Mouse (Mus musculus): Measurements from ENCODE around the gene Rpap2. TPM values are rescaled to one million over a fixed set of nuclear protein-coding genes. Genes with fewer than 3 reads are reported as not detected.

Gene Rpap2
- polyA plus RNA-seq, 1 experiment from 2014 or later = 27.6 TPM

GRCm38 (mm10) chr5:107621327-107621726, 24.2 kb downstream of the Rpap2 start:
- H3K9me3 ChIP-seq (ENCODE audit: control insufficient read depth, low read length) = no peaks in the 10 kb centered on the region
- ATAC-seq (ENCODE audit: low FRiP score, low TSS enrichment) = no peak
- H3K4me1 ChIP-seq (ENCODE audit: control insufficient read depth, insufficient read depth, low read length) = no peaks in the 10 kb centered on the region
- H3K4me3 ChIP-seq (replicated peaks; ENCODE audit: low read depth, low read length) = no peak overlapping the region
- 98% methylated on average over 3 of the region's 3 CpGs for WGBS
- no peak for DNase-seq
- H3K27ac ChIP-seq (replicated peaks; ENCODE audit: low read depth, low read length) = no peak overlapping the region
- no peaks in the 10 kb centered on the region for H3K27me3 ChIP-seq (ENCODE audit: control insufficient read depth, insufficient read depth, low read length)
- peaks cover 51% of the 10 kb centered on the region for H3K36me3 ChIP-seq (ENCODE audit: control insufficient read depth, insufficient read depth, low read length)
- H3K9ac ChIP-seq (replicated peaks; ENCODE audit: low read length) = no peak overlapping the region
- H3K4me2 ChIP-seq (ENCODE audit: low read length) = no peak overlapping the region

GRCm38 (mm10) chr5:107633651-107634050, 36.5 kb downstream of the Rpap2 start:
- no peak overlapping the region for H3K4me2 ChIP-seq (ENCODE audit: low read length)
- H3K4me1 ChIP-seq (ENCODE audit: control insufficient read depth, insufficient read depth, low read length) = no peaks in the 10 kb centered on the region
- ATAC-seq (ENCODE audit: low FRiP score, low TSS enrichment) (no peak), DNase-seq (no peak)
- peaks cover 15% of the 10 kb centered on the region; the same call in 1 of the 2 replicates for H3K36me3 ChIP-seq (ENCODE audit: control insufficient read depth, insufficient read depth, low read length)
- H3K4me3 ChIP-seq (replicated peaks; ENCODE audit: low read depth, low read length) = no peak overlapping the region
- no peak overlapping the region for H3K27ac ChIP-seq (replicated peaks; ENCODE audit: low read depth, low read length)
- H3K27me3 ChIP-seq (ENCODE audit: control insufficient read depth, insufficient read depth, low read length) = no peaks in the 10 kb centered on the region
- H3K9ac ChIP-seq (replicated peaks; ENCODE audit: low read length) = no peak overlapping the region
- 82% methylated on average over 4 of the region's 4 CpGs for WGBS
- no peaks in the 10 kb centered on the region for H3K9me3 ChIP-seq (ENCODE audit: control insufficient read depth, low read length)

GRCm38 (mm10) chr5:107637106-107637505, 39.9 kb downstream of the Rpap2 start:
- peaks cover under 1% of the 10 kb centered on the region; the same call in 1 of the 2 replicates for H3K36me3 ChIP-seq (ENCODE audit: control insufficient read depth, insufficient read depth, low read length)
- ATAC-seq (ENCODE audit: low FRiP score, low TSS enrichment) (no peak), DNase-seq (no peak)
- H3K9ac ChIP-seq (replicated peaks; ENCODE audit: low read length) = no peak overlapping the region
- H3K27ac ChIP-seq (replicated peaks; ENCODE audit: low read depth, low read length) = no peak overlapping the region
- no peak overlapping the region for H3K4me2 ChIP-seq (ENCODE audit: low read length)
- H3K4me3 ChIP-seq (replicated peaks; ENCODE audit: low read depth, low read length) = no peak overlapping the region
- H3K9me3 ChIP-seq (ENCODE audit: control insufficient read depth, low read length) = no peaks in the 10 kb centered on the region
- no peaks in the 10 kb centered on the region for H3K27me3 ChIP-seq (ENCODE audit: control insufficient read depth, insufficient read depth, low read length)
- no peaks in the 10 kb centered on the region for H3K4me1 ChIP-seq (ENCODE audit: control insufficient read depth, insufficient read depth, low read length)
- 90% methylated on average over 1 of the region's 1 CpGs for WGBS

- Histone ChIP-seq H3K9me3 (ENCODE audit: control insufficient read depth, low read length) (no peaks in the 10 kb centered on the region), H3K27ac (replicated peaks; ENCODE audit: low read depth, low read length) (no peak overlapping the region), H3K36me3 (ENCODE audit: control insufficient read depth, insufficient read depth, low read length) (peaks cover 7% of the 10 kb centered on the region; the same call in 1 of the 2 replicates), H3K9ac (replicated peaks; ENCODE audit: low read length) (no peak overlapping the region), H3K4me1 (ENCODE audit: control insufficient read depth, insufficient read depth, low read length) (no peaks in the 10 kb centered on the region), H3K4me2 (ENCODE audit: low read length) (no peak overlapping the region), H3K4me3 (replicated peaks; ENCODE audit: low read depth, low read length) (no peak overlapping the region), H3K27me3 (ENCODE audit: control insufficient read depth, insufficient read depth, low read length) (no peaks in the 10 kb centered on the region)
- DNase-seq (no peak), ATAC-seq (ENCODE audit: low FRiP score, low TSS enrichment) (no peak)
- WGBS = 93% methylated on average over 8 of the region's 8 CpGs
Measured at GRCm38 (mm10) chr5:107638366-107638765, 41.2 kb downstream of the Rpap2 start.

GRCm38 (mm10) chr5:107644595-107644994, 47.4 kb downstream of the Rpap2 start:
- no peak overlapping the region for H3K27ac ChIP-seq (replicated peaks; ENCODE audit: low read depth, low read length)
- no peak for DNase-seq
- H3K4me1 ChIP-seq (ENCODE audit: control insufficient read depth, insufficient read depth, low read length) = no peaks in the 10 kb centered on the region
- H3K36me3 ChIP-seq (ENCODE audit: control insufficient read depth, insufficient read depth, low read length) = peaks cover 7% of the 10 kb centered on the region; the same call in 1 of the 2 replicates
- no peak for ATAC-seq (ENCODE audit: low FRiP score, low TSS enrichment)
- no peak overlapping the region for H3K4me3 ChIP-seq (replicated peaks; ENCODE audit: low read depth, low read length)
- 98% methylated on average over 2 of the region's 2 CpGs for WGBS
- H3K9me3 ChIP-seq (ENCODE audit: control insufficient read depth, low read length) = no peaks in the 10 kb centered on the region
- no peak overlapping the region for H3K9ac ChIP-seq (replicated peaks; ENCODE audit: low read length)
- no peak overlapping the region for H3K4me2 ChIP-seq (ENCODE audit: low read length)
- no peaks in the 10 kb centered on the region for H3K27me3 ChIP-seq (ENCODE audit: control insufficient read depth, insufficient read depth, low read length)

GRCm38 (mm10) chr5:107645935-107646334, 48.8 kb downstream of the Rpap2 start:
- Histone ChIP-seq H3K27me3 (ENCODE audit: control insufficient read depth, insufficient read depth, low read length) (no peaks in the 10 kb centered on the region), H3K4me3 (replicated peaks; ENCODE audit: low read depth, low read length) (no peak overlapping the region), H3K36me3 (ENCODE audit: control insufficient read depth, insufficient read depth, low read length) (peaks cover 7% of the 10 kb centered on the region; the same call in 1 of the 2 replicates), H3K27ac (replicated peaks; ENCODE audit: low read depth, low read length) (no peak overlapping the region), H3K4me1 (ENCODE audit: control insufficient read depth, insufficient read depth, low read length) (no peaks in the 10 kb centered on the region), H3K9me3 (ENCODE audit: control insufficient read depth, low read length) (no peaks in the 10 kb centered on the region), H3K9ac (replicated peaks; ENCODE audit: low read length) (no peak overlapping the region), H3K4me2 (ENCODE audit: low read length) (no peak overlapping the region)
- no peak for DNase-seq
- WGBS = 85% methylated on average over 2 of the region's 2 CpGs
- ATAC-seq (ENCODE audit: low FRiP score, low TSS enrichment) = no peak

GRCm38 (mm10) chr5:107647580-107647979, 50.4 kb downstream of the Rpap2 start:
- H3K4me1 ChIP-seq (ENCODE audit: control insufficient read depth, insufficient read depth, low read length) = no peaks in the 10 kb centered on the region
- H3K9me3 ChIP-seq (ENCODE audit: control insufficient read depth, low read length) = no peaks in the 10 kb centered on the region
- H3K27ac ChIP-seq (replicated peaks; ENCODE audit: low read depth, low read length) = no peak overlapping the region
- no peak overlapping the region for H3K9ac ChIP-seq (replicated peaks; ENCODE audit: low read length)
- H3K4me3 ChIP-seq (replicated peaks; ENCODE audit: low read depth, low read length) = no peak overlapping the region
- ATAC-seq (ENCODE audit: low FRiP score, low TSS enrichment) = no peak
- no peak overlapping the region for H3K4me2 ChIP-seq (ENCODE audit: low read length)
- peaks cover 2% of the 10 kb centered on the region; the same call in 1 of the 2 replicates for H3K36me3 ChIP-seq (ENCODE audit: control insufficient read depth, insufficient read depth, low read length)
- 43% methylated on average over 4 of the region's 4 CpGs for WGBS
- H3K27me3 ChIP-seq (ENCODE audit: control insufficient read depth, insufficient read depth, low read length) = no peaks in the 10 kb centered on the region
- DNase-seq = no peak

GRCm38 (mm10) chr5:107648552-107649125, 51.5 kb downstream of the Rpap2 start:
- no peak overlapping the region for H3K4me2 ChIP-seq (ENCODE audit: low read length)
- no peaks in the 10 kb centered on the region for H3K27me3 ChIP-seq (ENCODE audit: control insufficient read depth, insufficient read depth, low read length)
- DNase-seq (no peak), ATAC-seq (ENCODE audit: low FRiP score, low TSS enrichment) (no peak)
- no peak overlapping the region for H3K27ac ChIP-seq (replicated peaks; ENCODE audit: low read depth, low read length)
- no peaks in the 10 kb centered on the region for H3K9me3 ChIP-seq (ENCODE audit: control insufficient read depth, low read length)
- no peak overlapping the region for H3K9ac ChIP-seq (replicated peaks; ENCODE audit: low read length)
- H3K4me1 ChIP-seq (ENCODE audit: control insufficient read depth, insufficient read depth, low read length) = no peaks in the 10 kb centered on the region
- WGBS = 87% methylated on average over 5 of the region's 5 CpGs
- no peaks in the 10 kb centered on the region for H3K36me3 ChIP-seq (ENCODE audit: control insufficient read depth, insufficient read depth, low read length)
- H3K4me3 ChIP-seq (replicated peaks; ENCODE audit: low read depth, low read length) = no peak overlapping the region

GRCm38 (mm10) chr5:107649680-107650079, 52.5 kb downstream of the Rpap2 start:
- Histone ChIP-seq H3K4me2 (ENCODE audit: low read length) (no peak overlapping the region), H3K4me1 (ENCODE audit: control insufficient read depth, insufficient read depth, low read length) (no peaks in the 10 kb centered on the region), H3K27ac (replicated peaks; ENCODE audit: low read depth, low read length) (no peak overlapping the region), H3K9me3 (ENCODE audit: control insufficient read depth, low read length) (no peaks in the 10 kb centered on the region), H3K9ac (replicated peaks; ENCODE audit: low read length) (no peak overlapping the region), H3K36me3 (ENCODE audit: control insufficient read depth, insufficient read depth, low read length) (no peaks in the 10 kb centered on the region), H3K4me3 (replicated peaks; ENCODE audit: low read depth, low read length) (no peak overlapping the region), H3K27me3 (ENCODE audit: control insufficient read depth, insufficient read depth, low read length) (no peaks in the 10 kb centered on the region)
- DNase-seq (no peak), ATAC-seq (ENCODE audit: low FRiP score, low TSS enrichment) (no peak)
- 90% methylated on average over 2 of the region's 2 CpGs for WGBS

Data from midbrain, embryonic 14.5 days (tissue).